Mouse (Mus musculus) kidney, embryonic 15.5 days (tissue): ENCODE measurements around the gene Gucy1a1. TPM values are rescaled to one million over a fixed set of nuclear protein-coding genes. Genes with fewer than 3 reads are reported as not detected.

Source experiments
- ATAC-seq: fragments of 200-750 bp; cut with Nextera tagmentation; replicated peaks from 2 replicates; pipeline ENCODE4 v1.8.0; 2017; ENCODE audit warnings: moderate TSS enrichment; ENCODE audit not compliant: low FRiP score
- H3K27ac ChIP-seq: fragments of 300-500 bp; sonication (generic); 2 replicates; pipeline ENCODE4 v1.5.1; 2015; ENCODE audit warnings: mild to moderate bottlenecking, inconsistent platforms
- H3K27me3 ChIP-seq: fragments of 300-500 bp; sonication (generic); 2 replicates; pipeline ENCODE4 v1.6.1; 2015; ENCODE audit warnings: inconsistent platforms
- H3K36me3 ChIP-seq: fragments of 300-500 bp; sonication (generic); 2 replicates; pipeline ENCODE4 v1.6.1; 2015; ENCODE audit warnings: inconsistent platforms
- H3K4me1 ChIP-seq: fragments of 300-500 bp; sonication (generic); 2 replicates; pipeline ENCODE4 v1.6.1; 2015; ENCODE audit warnings: inconsistent platforms
- H3K4me2 ChIP-seq: fragments of 300-500 bp; sonication (generic); 2 replicates; pipeline ENCODE4 v1.6.1; 2015; ENCODE audit warnings: moderate library complexity, mild to moderate bottlenecking, inconsistent platforms
- H3K4me3 ChIP-seq: fragments of 300-500 bp; sonication (generic); replicated peaks from 2 replicates; pipeline ENCODE4 v1.5.1; 2015; ENCODE audit warnings: mild to moderate bottlenecking, inconsistent platforms
- H3K9ac ChIP-seq: fragments of 300-500 bp; sonication (generic); 2 replicates; pipeline ENCODE4 v1.6.1; 2015; ENCODE audit warnings: mild to moderate bottlenecking, inconsistent platforms
- H3K9me3 ChIP-seq: fragments of 300-500 bp; sonication (generic); replicated peaks from 2 replicates; pipeline ENCODE4 v1.6.1; 2016; ENCODE audit warnings: inconsistent platforms
- WGBS: fragments of 180-500 bp; shearing (Covaris S2); methylation state at CpG from one replicate; pipeline ENCODE4 v1.1.7; 2015; ENCODE audit warnings: mixed read lengths; 5-methylcytosine and 5-hydroxymethylcytosine counted together
- polyA plus RNA-seq: library from polyadenylated mRNA; unstranded; fragments of >200 nt; fragmentation: Nextera tagmentation; extraction: Ambion mirVana; gene quantifications from 2 replicates; pipeline ENCODE4 v1.2.1, GENCODE M21; 2015

Gucy1a1 gene
- polyA plus RNA-seq, 1 experiment from 2014 or later, result 65.9 TPM

DNA sequence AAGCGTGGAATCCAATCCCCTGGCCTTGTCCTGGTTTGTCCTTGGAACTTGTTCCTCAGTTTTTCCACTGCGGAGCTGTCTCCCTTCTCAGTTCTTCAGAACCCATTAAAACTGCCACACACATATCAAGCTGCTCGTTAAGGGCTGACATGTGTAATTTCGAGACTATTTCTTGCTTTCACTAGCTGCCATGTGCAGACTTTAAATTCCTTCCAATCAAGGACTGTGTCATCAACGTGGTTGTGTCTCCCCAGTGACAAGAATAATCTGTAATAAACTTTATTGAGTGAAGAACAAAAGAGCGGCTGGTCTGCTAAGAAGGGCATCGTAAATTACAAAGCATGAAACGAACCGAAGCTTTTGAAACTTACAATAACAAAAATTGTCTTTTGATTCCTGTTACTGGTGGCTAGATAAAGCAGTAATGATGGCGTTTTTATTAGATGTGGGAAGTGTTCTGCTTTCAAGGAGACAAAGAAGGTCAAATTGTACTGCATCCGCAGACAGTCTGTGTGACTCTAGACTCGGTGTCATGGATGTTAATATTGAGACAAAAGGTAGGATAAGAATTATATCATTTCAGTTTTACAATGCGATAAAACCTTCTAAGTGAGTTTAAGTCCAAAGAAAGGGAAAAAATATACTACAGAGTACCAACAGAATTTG lies 7.5 kb downstream of the Gucy1a1 start:
- Histone ChIP-seq H3K4me3 (no peak overlapping the region), H3K27me3 (no peaks in the 10 kb centered on the region), H3K36me3 (no peaks in the 10 kb centered on the region), H3K4me1 (0 out of 2 replicates have a peak, but pooled peaks cover 4% of the 10 kb centered on the region), H3K9me3 (no peaks in the 10 kb centered on the region), H3K9ac (no peak overlapping the region), H3K4me2 (0 out of 2 replicates have a peak overlapping the region, but pooled peaks have one; percentile 17), H3K27ac (peak overlapping the region; percentile 24; the same call in 1 of the 2 replicates)
- ATAC-seq, result peak; percentile 81
- 24% methylated on average over 13 of the region's 13 CpGs for WGBS

GRCm38 (mm10) chr3:82135483-82135882 lies 10.1 kb downstream of the Gucy1a1 start:
- no peak overlapping the region for H3K4me2 ChIP-seq
- 84% methylated on average over 1 of the region's 1 CpGs for WGBS
- no peak overlapping the region for H3K4me3 ChIP-seq
- no peak overlapping the region for H3K9ac ChIP-seq
- no peak overlapping the region for H3K27ac ChIP-seq
- H3K9me3 ChIP-seq, result no peaks in the 10 kb centered on the region
- H3K27me3 ChIP-seq, result no peaks in the 10 kb centered on the region
- 0 out of 2 replicates have a peak, but pooled peaks cover 4% of the 10 kb centered on the region for H3K4me1 ChIP-seq
- H3K36me3 ChIP-seq, result no peaks in the 10 kb centered on the region
- no peak for ATAC-seq

DNA sequence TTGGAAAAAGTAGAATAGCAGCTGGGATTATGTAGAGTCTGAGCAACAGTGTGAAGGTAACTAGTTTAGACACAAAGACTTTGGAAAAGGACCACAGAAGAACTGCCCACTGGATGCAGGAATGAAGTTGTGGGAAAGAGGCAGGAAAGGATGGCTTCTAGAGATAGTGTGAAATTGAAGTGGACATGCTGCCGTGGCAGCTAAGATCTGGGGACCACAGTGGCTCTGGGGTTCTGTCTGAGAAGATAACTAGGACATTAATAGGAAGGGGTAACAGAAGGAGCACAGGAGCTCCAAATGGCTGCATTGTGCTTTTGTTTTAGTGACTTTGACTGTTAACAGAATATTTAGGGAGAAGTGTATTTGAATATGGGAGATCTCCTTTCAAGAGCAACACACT lies 16.3 kb downstream of the Gucy1a1 start:
- H3K9ac ChIP-seq, result no peak overlapping the region
- H3K9me3 ChIP-seq, result no peaks in the 10 kb centered on the region
- 0 out of 2 replicates have a peak, but pooled peaks cover 3% of the 10 kb centered on the region for H3K4me1 ChIP-seq
- H3K4me2 ChIP-seq, result no peak overlapping the region
- no peak; the same call in 1 of the 2 replicates for ATAC-seq
- 52% methylated on average over 1 of the region's 1 CpGs for WGBS
- no peaks in the 10 kb centered on the region for H3K36me3 ChIP-seq
- no peaks in the 10 kb centered on the region for H3K27me3 ChIP-seq
- H3K4me3 ChIP-seq, result no peak overlapping the region
- H3K27ac ChIP-seq, result no peak overlapping the region

- Histone ChIP-seq H3K36me3 (no peaks in the 10 kb centered on the region), H3K9me3 (no peaks in the 10 kb centered on the region), H3K27ac (no peak overlapping the region), H3K4me3 (no peak overlapping the region), H3K4me2 (no peak overlapping the region), H3K4me1 (0 out of 2 replicates have a peak, but pooled peaks cover 3% of the 10 kb centered on the region), H3K27me3 (no peaks in the 10 kb centered on the region), H3K9ac (no peak overlapping the region)
- WGBS, result 77% methylated on average over 1 of the region's 1 CpGs
- no peak for ATAC-seq
These were observed 21.0 kb downstream of the Gucy1a1 start for GRCm38 (mm10) chr3:82124567-82124966.

DNA sequence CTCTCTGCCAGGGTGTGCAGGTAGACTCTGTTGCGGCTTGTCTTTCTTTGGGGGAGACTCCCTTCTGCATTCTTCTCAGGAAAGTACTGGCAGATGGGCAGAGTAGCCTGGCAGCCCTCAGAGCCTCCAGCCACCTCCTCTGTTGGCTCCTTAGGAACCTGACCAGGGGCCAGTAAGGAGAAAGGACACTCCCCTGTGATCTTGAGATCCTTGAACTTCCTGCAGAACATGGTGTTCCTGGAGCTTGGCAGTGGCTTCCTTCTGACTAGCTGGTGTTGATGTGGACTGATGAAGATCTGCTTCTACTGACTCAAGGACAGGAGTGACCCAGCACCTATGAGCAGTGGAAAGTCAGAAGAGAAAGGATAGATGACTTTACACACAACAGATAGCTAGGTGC lies 26.7 kb downstream of the Gucy1a1 start:
- H3K27me3 ChIP-seq, result no peaks in the 10 kb centered on the region
- H3K9me3 ChIP-seq, result no peaks in the 10 kb centered on the region
- H3K4me2 ChIP-seq, result no peak overlapping the region
- H3K27ac ChIP-seq, result no peak overlapping the region
- H3K9ac ChIP-seq, result no peak overlapping the region
- H3K4me1 ChIP-seq, result no peaks in the 10 kb centered on the region
- H3K36me3 ChIP-seq, result no peaks in the 10 kb centered on the region
- WGBS, result 84% methylated on average over 1 of the region's 1 CpGs
- ATAC-seq, result no peak
- no peak overlapping the region for H3K4me3 ChIP-seq

DNA sequence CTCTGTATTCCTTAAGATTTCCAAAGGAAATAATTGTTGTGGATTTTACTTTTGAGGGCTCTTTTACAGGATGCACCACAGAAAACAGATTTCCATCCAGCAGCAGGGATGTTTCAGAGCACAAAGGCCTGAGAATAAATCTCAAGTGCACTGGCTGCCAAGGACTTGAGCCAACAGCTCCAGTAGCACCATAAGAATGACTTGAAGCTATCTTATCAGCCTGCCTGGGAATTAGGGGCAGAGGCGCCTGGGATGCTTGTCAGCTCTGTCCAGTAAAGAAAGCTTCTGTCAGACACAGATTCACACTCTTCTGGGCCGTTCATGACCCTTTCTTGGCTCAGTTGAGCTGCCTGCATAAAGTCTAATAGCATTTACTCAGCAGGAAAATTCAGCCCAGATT lies 33.1 kb downstream of the Gucy1a1 start:
- H3K27me3 ChIP-seq, result no peaks in the 10 kb centered on the region
- peak; percentile 64; the same call in 1 of the 2 replicates for ATAC-seq
- H3K4me3 ChIP-seq, result no peak overlapping the region
- H3K9me3 ChIP-seq, result no peaks in the 10 kb centered on the region
- H3K9ac ChIP-seq, result no peak overlapping the region
- peaks cover 14% of the 10 kb centered on the region; the same call in 1 of the 2 replicates for H3K36me3 ChIP-seq
- no peak overlapping the region for H3K4me2 ChIP-seq
- 58% methylated on average over 2 of the region's 2 CpGs for WGBS
- H3K4me1 ChIP-seq, result peaks cover 3% of the 10 kb centered on the region; the same call in 1 of the 2 replicates
- peak overlapping the region; percentile 71; the same call in 1 of the 2 replicates for H3K27ac ChIP-seq

- H3K36me3 ChIP-seq, result peaks cover 14% of the 10 kb centered on the region; the same call in 1 of the 2 replicates
- no peak overlapping the region for H3K9ac ChIP-seq
- no peak overlapping the region for H3K4me3 ChIP-seq
- peak overlapping the region; percentile 71; the same call in 1 of the 2 replicates for H3K27ac ChIP-seq
- H3K27me3 ChIP-seq, result no peaks in the 10 kb centered on the region
- no peak overlapping the region for H3K4me2 ChIP-seq
- H3K4me1 ChIP-seq, result peaks cover 3% of the 10 kb centered on the region; the same call in 1 of the 2 replicates
- WGBS, result 62% methylated on average over 3 of the region's 3 CpGs
- ATAC-seq, result 0 out of 2 replicates have a peak, but pooled peaks have one; percentile 29
- H3K9me3 ChIP-seq, result no peaks in the 10 kb centered on the region
These were observed 33.6 kb downstream of the Gucy1a1 start for GRCm38 (mm10) chr3:82111986-82112385.

GRCm38 (mm10) chr3:82108951-82109350 lies 36.6 kb downstream of the Gucy1a1 start:
- 93% methylated on average over 15 of the region's 15 CpGs for WGBS
- Histone ChIP-seq H3K27ac (no peak overlapping the region), H3K4me1 (peaks cover 10% of the 10 kb centered on the region; the same call in 1 of the 2 replicates), H3K27me3 (no peaks in the 10 kb centered on the region), H3K36me3 (peaks cover 22% of the 10 kb centered on the region; the same call in 1 of the 2 replicates), H3K9ac (no peak overlapping the region), H3K4me3 (no peak overlapping the region), H3K9me3 (no peaks in the 10 kb centered on the region), H3K4me2 (no peak overlapping the region)
- no peak for ATAC-seq

DNA sequence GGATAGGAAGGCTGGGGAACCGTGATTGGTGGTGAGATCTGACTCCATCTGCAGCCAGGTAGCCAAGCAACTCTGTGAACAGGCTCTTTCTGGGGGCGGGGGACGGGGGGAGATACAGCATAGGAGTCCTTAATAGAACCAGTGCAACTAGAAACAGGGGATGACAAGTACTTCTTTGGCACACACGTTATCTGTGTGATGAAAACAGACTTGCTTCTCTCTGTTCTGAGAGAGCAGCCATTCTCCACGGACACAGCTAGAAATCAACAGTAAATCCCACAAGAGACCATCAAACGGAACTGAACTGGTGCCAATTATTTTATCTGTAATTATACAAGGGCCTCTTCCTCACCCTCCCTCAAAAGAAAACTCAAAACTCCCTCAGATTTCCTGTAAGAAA lies 41.4 kb downstream of the Gucy1a1 start:
- Histone ChIP-seq H3K27me3 (no peaks in the 10 kb centered on the region), H3K27ac (no peak overlapping the region)
- whole genome bisulfite sequencing, result 62% methylated on average over 6 of the region's 6 CpGs

GRCm38 (mm10) chr3:82099127-82099526 lies 46.5 kb downstream of the Gucy1a1 start:
- Histone ChIP-seq H3K4me2 (no peak overlapping the region), H3K4me3 (no peak overlapping the region), H3K36me3 (peaks cover 17% of the 10 kb centered on the region), H3K9ac (no peak overlapping the region), H3K27ac (no peak overlapping the region), H3K9me3 (no peaks in the 10 kb centered on the region), H3K27me3 (no peaks in the 10 kb centered on the region), H3K4me1 (0 out of 2 replicates have a peak, but pooled peaks cover 1% of the 10 kb centered on the region)
- no peak for ATAC-seq
- WGBS, result 76% methylated on average over 6 of the region's 6 CpGs

More for the DNA sequence above, 41.4 kb downstream of the Gucy1a1 start:
- Histone ChIP-seq H3K4me2 (no peak overlapping the region), H3K36me3 (peaks cover 28% of the 10 kb centered on the region), H3K4me1 (0 out of 2 replicates have a peak, but pooled peaks cover 7% of the 10 kb centered on the region), H3K9me3 (no peaks in the 10 kb centered on the region), H3K9ac (no peak overlapping the region), H3K4me3 (no peak overlapping the region)
- ATAC-seq, result no peak

DNA sequence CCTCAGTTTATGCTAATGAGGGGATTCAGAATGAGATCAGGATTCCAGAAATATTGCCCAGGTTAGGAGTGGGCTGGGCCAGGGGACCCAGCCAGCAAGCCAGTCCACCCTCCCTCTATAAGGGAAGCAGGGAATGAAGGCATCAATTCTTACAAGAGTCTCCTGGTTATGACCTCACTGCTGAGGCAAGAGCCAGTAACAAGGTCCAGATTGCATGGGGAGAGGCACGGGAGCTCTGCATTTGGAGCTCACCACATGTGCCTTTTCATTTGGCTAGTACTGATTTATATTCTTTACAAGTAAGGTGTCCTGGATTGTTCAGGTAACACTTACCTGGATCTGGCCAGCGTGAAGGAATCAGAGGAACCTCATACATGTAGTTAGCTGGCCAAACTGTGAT lies 48.8 kb downstream of the Gucy1a1 start:
- Histone ChIP-seq H3K4me2 (no peak overlapping the region), H3K27me3 (no peaks in the 10 kb centered on the region), H3K36me3 (peaks cover 17% of the 10 kb centered on the region), H3K9me3 (no peaks in the 10 kb centered on the region), H3K4me3 (no peak overlapping the region), H3K27ac (no peak overlapping the region), H3K9ac (no peak overlapping the region), H3K4me1 (no peaks in the 10 kb centered on the region)
- 81% methylated on average over 2 of the region's 2 CpGs for WGBS
- no peak for ATAC-seq

GRCm38 (mm10) chr3:82074201-82074851 lies 71.3 kb downstream of the Gucy1a1 start, which contains the start of gene Gucy1b1:
TSS of gene Gucy1b1 (minus strand) at chr3:82074689.
- Histone ChIP-seq H3K4me1 (peaks cover 12% of the 10 kb centered on the region), H3K9ac (peak within 1 kb of the TSS; percentile 43), H3K4me3 (peak within 1 kb of the TSS; percentile 53), H3K27me3 (0 out of 2 replicates have a peak, but pooled peaks cover 2% of the 10 kb centered on the region), H3K9me3 (no peaks in the 10 kb centered on the region), H3K27ac (peak within 1 kb of the TSS; percentile 41), H3K4me2 (peak within 1 kb of the TSS; percentile 88), H3K36me3 (no peaks in the 10 kb centered on the region)
- 2% methylated on average over 25 of the region's 25 CpGs for WGBS
- ATAC-seq, result peak; percentile 99
